Mouse (Mus musculus) testis, adult 2 months (tissue): ENCODE data around the gene Il17rd.

Experiments used
- CTCF ChIP-seq: fragments of 200-500 bp; IDR thresholded peaks from 2 replicates; pipeline ENCODE4 v1.5.1; 2012; ENCODE audit warnings: low read depth, mild to moderate bottlenecking, inconsistent platforms, low read length, moderate library complexity; ENCODE audit not compliant: control insufficient read depth, insufficient read depth, insufficient replicate concordance
- POLR2A ChIP-seq: fragments of 200-500 bp; IDR thresholded peaks from 2 replicates; pipeline ENCODE4 v1.6.1; 2012; ENCODE audit warnings: low read depth, mild to moderate bottlenecking, inconsistent platforms, low read length, moderate library complexity; ENCODE audit not compliant: control insufficient read depth

GRCm38 (mm10) chr14:27070128-27070527 is 31.4 kb downstream of the Il17rd start:
- no peak for TF ChIP-seq CTCF
- TF ChIP-seq POLR2A, result no peak
